In the genomic region with DNA sequence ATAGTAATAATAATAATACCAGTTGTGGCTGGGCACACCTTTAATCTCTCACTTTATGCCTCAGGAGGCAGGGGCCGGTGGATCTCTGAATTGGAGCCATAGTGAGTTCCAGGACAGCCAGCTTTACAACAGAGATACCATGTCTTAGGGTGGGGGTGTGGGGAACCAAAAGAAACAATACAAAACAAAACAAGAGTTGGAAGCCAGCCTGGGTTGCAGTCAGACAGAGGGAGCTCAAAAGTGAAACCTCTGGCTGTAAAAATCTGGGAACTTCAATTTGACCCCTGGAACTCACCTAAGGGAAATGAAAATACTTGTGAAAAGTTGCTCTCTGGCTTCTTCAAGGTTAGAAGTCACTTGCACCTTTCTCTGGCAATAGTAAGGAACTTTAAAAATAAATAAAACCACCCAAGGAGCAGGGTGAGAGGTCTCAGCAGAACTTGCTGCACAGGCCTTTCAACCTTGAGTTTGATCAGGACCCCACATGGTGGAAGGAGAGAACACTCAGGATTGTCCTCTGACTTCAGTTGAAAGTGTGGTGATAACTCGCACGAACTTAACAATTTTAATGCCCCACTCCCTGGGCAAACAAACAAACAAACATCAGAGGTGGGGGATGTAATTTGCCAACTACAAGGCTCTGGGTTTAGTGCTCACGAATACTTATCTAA, we compare ENCODE assay signal across 8 mouse cellular contexts. TPM values are rescaled to one million over a fixed set of nuclear protein-coding genes. Genes with fewer than 3 reads are reported as not detected.
DNase-seq lines count a peak whose midpoint lies in the region; ATAC-seq and TF ChIP-seq lines count a peak whose summit lies in the region.

No protein-coding gene starts in this region.

- H3K4me2 ChIP-seq in heart, embryonic 12.5 days: peak overlapping the region; percentile 87
- H3K4me2 ChIP-seq in hindbrain, embryonic 11.5 days (replicated peaks; ENCODE audit: low read depth, low read length): peak overlapping the region; percentile 52

- no peaks in the 10 kb centered on the region for H3K36me3 ChIP-seq in heart, embryonic 12.5 days
- H3K36me3 ChIP-seq in hindbrain, embryonic 11.5 days (ENCODE audit: control insufficient read depth, insufficient read depth, low read length): no peaks in the 10 kb centered on the region
- no peaks in the 10 kb centered on the region for H3K36me3 ChIP-seq in midbrain, embryonic 10.5 days

- H3K4me1 ChIP-seq in heart, embryonic 12.5 days (replicated peaks): peaks cover 36% of the 10 kb centered on the region
- H3K4me1 ChIP-seq in bone marrow, adult 2 months (ENCODE audit: control insufficient read depth, insufficient read depth, low read length): peaks cover 4% of the 10 kb centered on the region; the same call in 1 of the 2 replicates
- no peaks in the 10 kb centered on the region; the same call in 1 of the 2 replicates for H3K4me1 ChIP-seq in hindbrain, embryonic 11.5 days (replicated peaks; ENCODE audit: control insufficient read depth, insufficient read depth, low read length)
- H3K4me1 ChIP-seq in midbrain, embryonic 10.5 days: peaks cover 32% of the 10 kb centered on the region

- TF ChIP-seq POLR2A in bone marrow, adult 2 months (IDR thresholded peaks at IDR 0.05; ENCODE audit: borderline replicate concordance, control insufficient read depth, low read depth, low read length): no peak

- peak overlapping the region; percentile 31 for H3K27ac ChIP-seq in heart, embryonic 12.5 days (ENCODE audit: poor library complexity, severe bottlenecking)
- peak overlapping the region; percentile 41; the same call in 1 of the 2 replicates for H3K27ac ChIP-seq in bone marrow, adult 2 months (ENCODE audit: control insufficient read depth, insufficient read depth, low read depth, low read length, poor library complexity)
- no peak overlapping the region for H3K27ac ChIP-seq in hindbrain, embryonic 11.5 days (ENCODE audit: low read depth, low read length)
- peak overlapping the region; percentile 92 for H3K27ac ChIP-seq in midbrain, embryonic 10.5 days (replicated peaks)

- no peak for TF ChIP-seq CTCF in bone marrow, adult 2 months (IDR thresholded peaks at IDR 0.05; ENCODE audit: control insufficient read depth, insufficient read depth, low read length)

- H3K4me3 ChIP-seq in heart, embryonic 12.5 days: peak overlapping the region; percentile 84
- no peak overlapping the region for H3K4me3 ChIP-seq in bone marrow, adult 2 months (replicated peaks; ENCODE audit: control insufficient read depth, low read depth, low read length)
- peak overlapping the region; percentile 99 for H3K4me3 ChIP-seq in hindbrain, embryonic 11.5 days (ENCODE audit: low read depth, low read length)
- H3K4me3 ChIP-seq in midbrain, embryonic 10.5 days: peak overlapping the region; percentile 86

- H3K27me3 ChIP-seq in heart, embryonic 12.5 days (replicated peaks): no peaks in the 10 kb centered on the region
- H3K27me3 ChIP-seq in hindbrain, embryonic 11.5 days (ENCODE audit: control insufficient read depth, insufficient read depth, low read length): no peaks in the 10 kb centered on the region
- no peaks in the 10 kb centered on the region for H3K27me3 ChIP-seq in midbrain, embryonic 10.5 days (ENCODE audit: low read depth, poor library complexity, severe bottlenecking)

- peak overlapping the region; percentile 49; the same call in 1 of the 2 replicates for H3K9ac ChIP-seq in heart, embryonic 12.5 days
- H3K9ac ChIP-seq in hindbrain, embryonic 11.5 days (ENCODE audit: low read depth, low read length): no peak overlapping the region; the same call in 1 of the 2 replicates

- WGBS in heart, embryonic 12.5 days: 19% methylated on average over 4 of the region's 4 CpGs
- WGBS in bone marrow, adult 2 months: 20% methylated on average over 4 of the region's 4 CpGs
- WGBS in hindbrain, embryonic 11.5 days: 25% methylated on average over 4 of the region's 4 CpGs
- 34% methylated on average over 4 of the region's 4 CpGs for WGBS in midbrain, embryonic 10.5 days

- H3K9me3 ChIP-seq in heart, embryonic 12.5 days (replicated peaks): no peaks in the 10 kb centered on the region
- no peaks in the 10 kb centered on the region for H3K9me3 ChIP-seq in hindbrain, embryonic 11.5 days (ENCODE audit: control insufficient read depth, low read length)
- H3K9me3 ChIP-seq in midbrain, embryonic 10.5 days (replicated peaks): no peaks in the 10 kb centered on the region

- DNase-seq in heart, postnatal 4 days: no peak
- DNase-seq in hindbrain, embryonic 11.5 days (ENCODE audit: low spot score): peak; percentile 30
- no peak for DNase-seq in midbrain, embryonic 10.5 days (ENCODE audit: low spot score)
- DNase-seq in gastrocnemius, adult 18-20 months (ENCODE audit: low spot score): no peak
- DNase-seq in left cerebral cortex, adult 18-20 months (ENCODE audit: low spot score in 2 of 2): no peak
- DNase-seq in MN1 (ENCODE audit: low spot score): no peak

- ATAC-seq in heart, embryonic 12.5 days (ENCODE audit: insufficient number of reproducible peaks, low FRiP score): no peak
- no peak for ATAC-seq in hindbrain, embryonic 11.5 days (ENCODE audit: low FRiP score)

RNA-seq across cellular contexts. Expression of gene Hnrnpf, which starts 5.3 kb away (rescaled TPM):
- polyA plus RNA-seq in heart, embryonic 12.5 days (2016; fragmentation: Nextera tagmentation; extraction: Ambion mirVana): 530 and 545 TPM in 2 replicates
- 100 to 1,000 TPM; 468 to 481 TPM for total RNA-seq in heart, postnatal 4 days (2021)
- 200 and 242 TPM in 2 replicates for polyA plus RNA-seq in bone marrow, adult 2 months (2011; ENCODE audit: insufficient read depth, insufficient read length, low replicate concordance, missing spikeins)
- polyA plus RNA-seq in hindbrain, embryonic 11.5 days (2014; fragmentation: Nextera tagmentation; extraction: Ambion mirVana): 619 and 688 TPM in 2 replicates
- 762 and 839 TPM in 2 replicates for polyA plus RNA-seq in midbrain, embryonic 10.5 days (2016; fragmentation: Nextera tagmentation; extraction: Ambion mirVana)
- 100 to 1,000 TPM in 1 of 2 experiments, 10 to 100 TPM in 1; 83.2 to 106 TPM for total RNA-seq in gastrocnemius, adult 18-20 months (2021)
- 100 to 1,000 TPM; 112 to 144 TPM for total RNA-seq in left cerebral cortex, adult 18-20 months (2021)

RNA-seq across cellular contexts. Expression of gene Fxyd4, which starts 32.1 kb away (rescaled TPM):
- polyA plus RNA-seq in heart, embryonic 12.5 days (2016; fragmentation: Nextera tagmentation; extraction: Ambion mirVana): 1.2 and 1.5 TPM in 2 replicates
- total RNA-seq in heart, postnatal 4 days (2021): not detected
- polyA plus RNA-seq in bone marrow, adult 2 months (2011; ENCODE audit: insufficient read depth, insufficient read length, low replicate concordance, missing spikeins): not detected in 2 replicates
- 1.6 and 2.5 TPM in 2 replicates for polyA plus RNA-seq in hindbrain, embryonic 11.5 days (2014; fragmentation: Nextera tagmentation; extraction: Ambion mirVana)
- polyA plus RNA-seq in midbrain, embryonic 10.5 days (2016; fragmentation: Nextera tagmentation; extraction: Ambion mirVana): 2.8 and 3.0 TPM in 2 replicates
- not detected for total RNA-seq in gastrocnemius, adult 18-20 months (2021)
- total RNA-seq in left cerebral cortex, adult 18-20 months (2021): not detected

RNA-seq across cellular contexts. Expression of gene Zfp239, which starts 43.5 kb away (rescaled TPM):
- 2.5 and 2.9 TPM in 2 replicates for polyA plus RNA-seq in heart, embryonic 12.5 days (2016; fragmentation: Nextera tagmentation; extraction: Ambion mirVana)
- total RNA-seq in heart, postnatal 4 days (2021): under 1 TPM; 0.38 to 0.57 TPM
- polyA plus RNA-seq in bone marrow, adult 2 months (2011; ENCODE audit: insufficient read depth, insufficient read length, low replicate concordance, missing spikeins): 0.57 and 1.3 TPM in 2 replicates
- polyA plus RNA-seq in hindbrain, embryonic 11.5 days (2014; fragmentation: Nextera tagmentation; extraction: Ambion mirVana): 11.8 and 13.3 TPM in 2 replicates
- polyA plus RNA-seq in midbrain, embryonic 10.5 days (2016; fragmentation: Nextera tagmentation; extraction: Ambion mirVana): 12.5 and 12.8 TPM in 2 replicates
- 1 to 10 TPM; 1.2 to 1.4 TPM for total RNA-seq in gastrocnemius, adult 18-20 months (2021)
- 10 to 100 TPM; 44.7 to 49.1 TPM for total RNA-seq in left cerebral cortex, adult 18-20 months (2021)
